Mouse (Mus musculus): ENCODE results near the gene Foxp1.

The Foxp1 gene

DNA sequence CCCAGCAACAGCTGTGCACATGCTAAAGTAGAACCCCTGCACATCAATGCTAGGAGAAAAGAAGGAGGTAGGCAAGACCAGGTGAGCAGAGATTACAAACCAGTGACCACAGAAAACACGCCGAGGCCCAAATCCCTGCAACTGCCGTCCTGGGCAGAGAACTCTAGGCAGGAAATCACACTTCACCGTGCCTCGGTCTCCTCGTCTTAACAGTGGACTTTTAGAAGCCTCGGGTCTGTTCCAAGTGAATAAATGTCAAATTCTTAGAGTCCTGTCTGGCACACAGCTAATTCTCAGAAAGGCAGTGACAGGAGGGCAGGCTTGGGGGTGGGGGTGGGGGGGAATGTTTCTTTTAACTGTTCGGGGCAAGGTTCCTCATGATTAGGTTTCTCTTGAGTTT is 220.6 kb downstream of the Foxp1 start:
- DNase-seq (ENCODE audit: extremely low read depth, insufficient read length, low spot score) = no peak

DNA sequence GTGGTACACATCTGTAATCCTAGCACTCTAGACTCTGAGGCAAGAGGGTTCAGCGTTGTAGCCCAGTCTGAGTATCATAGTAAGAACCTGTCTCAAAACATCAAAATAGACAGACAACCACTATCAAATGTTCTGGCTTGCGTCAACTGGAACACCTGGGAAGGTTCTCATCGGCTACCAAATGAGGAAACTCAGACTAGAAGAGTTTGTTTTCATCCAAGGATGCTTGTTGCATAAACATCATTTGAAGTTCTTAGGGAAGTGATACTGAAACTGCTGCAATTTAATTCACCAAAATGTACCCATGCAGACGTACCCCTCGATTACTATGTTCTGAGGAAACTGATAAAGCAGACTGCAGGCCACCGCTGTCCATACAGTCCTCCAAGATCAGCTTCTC is 222.3 kb downstream of the Foxp1 start:
- no peak for DNase-seq (ENCODE audit: extremely low read depth, insufficient read length, low spot score)

DNA sequence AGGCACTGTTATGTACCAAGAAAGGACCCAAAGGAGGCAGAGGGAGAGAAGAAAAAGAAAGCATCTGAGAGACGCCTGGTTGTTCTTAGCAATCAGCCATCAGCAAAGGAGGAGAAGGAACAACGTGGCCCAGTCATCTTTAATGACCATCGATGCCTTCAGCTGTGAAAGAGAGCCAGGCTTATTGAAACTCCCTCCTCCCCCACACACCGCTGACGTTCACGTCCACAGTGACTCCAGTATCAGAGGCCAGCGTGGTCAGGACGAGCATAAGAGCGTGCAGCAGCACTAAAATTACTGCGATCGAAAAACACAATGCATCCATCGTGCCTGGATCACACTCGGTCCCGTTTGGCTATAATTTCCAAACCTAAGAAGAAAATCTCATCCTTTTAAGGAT is 223.3 kb downstream of the Foxp1 start:
- no peak for DNase-seq (ENCODE audit: extremely low read depth, insufficient read length, low spot score)

DNA sequence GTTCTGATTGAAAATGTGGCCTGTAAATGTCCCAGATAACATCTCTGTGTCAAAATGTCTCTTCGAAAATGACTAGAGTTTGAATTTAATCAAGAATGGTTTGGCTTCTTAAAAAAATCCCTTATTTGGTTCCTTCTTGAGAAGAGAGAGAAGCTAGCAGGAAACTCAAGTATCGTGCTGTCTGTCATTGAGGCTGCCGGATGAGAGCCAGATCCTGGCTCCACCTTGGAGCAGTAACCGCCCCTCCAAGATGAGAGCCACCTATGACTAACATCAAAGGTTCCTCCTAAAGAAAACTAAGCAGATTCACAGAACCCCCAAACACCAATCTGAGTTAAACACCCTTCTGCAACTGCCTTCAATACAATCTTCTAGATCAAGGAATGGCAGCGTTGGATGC is 225.0 kb downstream of the Foxp1 start:
- no peak for DNase-seq (ENCODE audit: extremely low read depth, insufficient read length, low spot score)

DNA sequence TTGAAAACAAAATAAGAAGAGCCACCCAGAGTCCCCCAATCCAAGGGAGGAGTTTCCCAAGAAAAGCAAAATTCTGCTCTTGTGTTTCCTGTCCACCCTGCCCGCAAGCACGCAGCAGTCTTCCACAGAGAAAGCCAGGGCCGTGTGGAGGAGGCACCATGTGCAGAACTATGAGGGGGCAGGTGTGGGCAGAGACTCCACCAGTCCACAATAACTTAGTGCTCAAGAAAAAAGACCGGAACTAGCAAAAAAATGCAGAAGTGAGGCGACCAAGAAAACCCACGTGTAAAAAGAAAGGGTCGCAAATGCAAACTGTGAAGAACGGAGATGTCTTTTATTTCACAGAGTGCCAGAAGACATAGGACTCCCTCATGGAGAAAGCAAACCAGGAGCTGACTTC is 227.0 kb downstream of the Foxp1 start:
- DNase-seq (ENCODE audit: extremely low read depth, insufficient read length, low spot score) = no peak

DNA sequence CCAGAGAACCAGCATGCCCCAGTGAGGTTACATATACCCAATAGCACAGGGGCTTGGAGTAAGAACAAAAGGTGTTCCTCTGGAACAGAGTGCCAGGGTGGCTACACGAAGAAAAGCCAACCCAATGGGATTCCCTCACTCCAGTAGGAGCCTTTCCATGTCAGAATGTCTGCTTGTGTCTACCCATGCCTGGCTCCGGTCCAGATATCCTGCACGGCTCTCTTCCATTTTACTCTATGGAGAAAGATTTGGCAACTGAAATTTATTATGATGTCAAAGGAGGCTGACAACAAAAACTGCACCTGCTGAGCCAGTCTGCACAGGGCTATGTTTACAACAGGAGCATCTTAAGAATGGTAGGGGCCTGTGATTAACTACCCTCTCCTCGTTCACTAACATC is 233.3 kb downstream of the Foxp1 start:
- DNase-seq (ENCODE audit: extremely low read depth, insufficient read length, low spot score) = no peak

DNA sequence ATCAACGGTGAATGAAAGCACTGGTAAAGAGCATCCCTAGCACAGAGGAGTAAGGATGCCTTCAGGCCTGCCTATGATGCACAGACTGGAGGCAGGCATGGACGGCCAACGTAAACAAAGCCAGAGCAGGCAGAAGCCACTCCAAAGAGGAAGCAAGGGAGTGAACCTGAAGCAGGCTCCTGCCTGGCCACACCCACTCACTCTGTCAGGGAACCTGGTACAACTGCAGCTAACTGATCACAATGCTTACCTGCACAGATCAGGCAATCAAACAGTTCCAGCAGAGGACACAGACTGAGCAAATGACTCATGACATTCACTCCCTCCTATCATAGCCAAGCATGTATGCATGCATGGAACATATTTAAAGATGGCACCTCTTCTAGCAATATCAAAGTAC is 237.5 kb downstream of the Foxp1 start:
- DNase-seq (ENCODE audit: extremely low read depth, insufficient read length, low spot score) = no peak

DNA sequence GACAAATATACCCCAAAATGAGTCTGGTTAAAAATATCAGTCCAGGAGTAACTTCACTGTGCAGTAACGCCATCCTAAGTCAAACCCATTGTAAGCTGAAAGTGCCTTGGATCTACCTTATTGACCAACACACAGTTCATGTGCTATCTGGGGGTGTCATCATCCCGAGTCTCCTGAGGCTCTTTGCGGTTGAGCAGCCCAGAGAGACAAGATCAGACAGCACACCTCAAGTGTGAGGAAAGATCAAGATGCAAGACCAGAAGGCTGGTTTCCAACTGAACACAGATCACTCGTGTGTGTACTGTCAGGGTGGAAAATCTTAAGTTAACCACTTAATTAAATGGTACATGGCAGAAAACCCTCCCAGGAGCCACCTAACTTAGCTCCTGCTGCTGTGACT is 238.5 kb downstream of the Foxp1 start:
- DNase-seq (ENCODE audit: extremely low read depth, insufficient read length, low spot score) = no peak

DNA sequence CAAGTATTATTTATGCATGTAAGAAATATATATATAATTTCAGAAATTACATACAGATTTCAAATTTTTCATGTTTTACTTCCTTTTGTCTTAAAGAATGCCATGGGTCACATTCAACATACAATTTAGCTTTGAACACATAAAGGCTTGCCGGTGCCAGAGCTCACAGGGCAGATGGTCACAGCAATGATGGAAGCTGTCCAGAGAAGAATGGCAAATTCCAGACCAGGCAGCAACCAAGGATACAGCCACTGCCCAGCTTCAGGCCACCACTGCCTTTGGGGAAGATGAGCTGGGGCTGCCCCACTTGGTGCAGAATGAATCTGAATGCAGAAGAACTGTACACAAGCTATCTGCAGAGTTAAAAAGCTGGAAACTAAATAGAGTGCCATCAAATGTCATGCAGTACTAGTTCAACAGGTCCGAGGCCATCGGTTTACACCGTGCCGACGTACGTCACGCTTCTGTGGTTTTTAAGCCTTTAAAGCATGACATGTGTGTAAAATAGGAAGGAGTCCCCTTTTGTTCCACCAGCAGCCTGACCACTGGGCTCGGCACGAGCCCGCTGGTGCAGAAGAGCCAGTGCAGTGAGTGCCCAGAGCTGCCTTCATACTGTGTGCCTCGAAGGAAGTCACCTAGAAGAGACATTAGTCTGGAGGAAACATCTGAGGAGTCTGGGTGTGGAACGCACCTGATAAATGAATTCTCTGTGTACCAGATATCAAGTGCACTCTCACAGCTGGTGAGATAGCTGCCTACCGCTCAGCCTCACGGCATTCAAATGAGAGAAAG is 239.5 kb downstream of the Foxp1 start:
- DNase-seq (ENCODE audit: extremely low read depth, insufficient read length, low spot score) = no peak

DNA sequence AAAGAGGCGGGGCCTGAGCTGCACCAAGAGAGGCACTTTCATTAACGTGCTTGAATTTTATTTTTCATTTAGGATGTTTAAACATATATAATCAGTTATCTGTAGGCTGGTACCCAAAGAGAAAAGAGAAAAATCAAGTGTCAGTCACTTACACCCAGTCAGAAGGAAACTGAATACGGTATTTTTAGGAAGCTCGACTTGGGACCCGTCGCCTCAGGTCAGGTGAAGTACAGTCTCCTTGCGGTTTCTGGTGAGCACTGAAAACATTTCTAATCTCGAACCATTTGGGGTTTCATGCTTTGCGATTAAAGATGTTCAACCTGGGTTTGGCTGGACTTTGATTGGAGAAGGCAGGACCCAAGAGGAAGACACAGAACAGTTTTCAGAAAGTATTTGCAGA is 241.1 kb downstream of the Foxp1 start:
- DNase-seq (ENCODE audit: extremely low read depth, insufficient read length, low spot score) = no peak

DNA sequence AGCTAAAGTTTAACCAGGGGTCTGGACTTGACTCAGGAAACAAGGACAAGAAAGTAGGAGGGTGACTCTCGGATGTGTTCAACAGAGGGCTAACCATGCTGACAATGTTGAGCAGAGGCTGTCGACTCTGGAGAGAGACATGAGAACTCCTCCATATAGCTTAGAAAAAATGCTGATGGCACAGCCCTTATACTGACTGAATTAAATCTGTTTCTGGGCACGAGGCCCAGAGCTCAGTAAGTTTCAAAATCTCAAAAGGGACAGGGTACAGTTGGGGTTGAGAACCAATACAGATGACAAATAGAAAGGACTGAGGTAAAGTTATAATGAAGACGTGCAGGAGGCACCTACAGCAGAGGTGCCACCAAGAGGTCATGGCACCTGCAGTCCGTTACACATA is 241.9 kb downstream of the Foxp1 start:
- no peak for DNase-seq (ENCODE audit: extremely low read depth, insufficient read length, low spot score)

DNA sequence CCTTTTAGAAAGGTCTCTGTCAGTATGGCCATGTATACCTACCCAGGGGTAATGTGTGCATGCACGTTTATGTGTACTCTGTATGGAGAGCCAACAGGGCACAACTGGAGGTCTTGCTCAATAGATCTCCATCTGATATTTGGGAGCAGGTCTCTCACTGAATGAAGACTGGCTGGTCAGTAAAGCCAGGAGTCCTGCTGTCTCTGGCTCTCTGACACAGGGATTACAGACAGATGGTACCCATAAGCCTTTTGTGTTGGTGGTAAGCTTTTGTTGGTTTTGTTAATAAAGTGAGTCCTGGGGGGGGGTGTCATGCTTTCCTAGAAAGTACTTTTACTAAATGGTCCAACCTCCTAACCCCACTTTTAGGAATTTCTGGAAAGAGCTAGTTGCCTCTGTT is 245.3 kb downstream of the Foxp1 start:
- no peak for DNase-seq (ENCODE audit: extremely low read depth, insufficient read length, low spot score)

DNA sequence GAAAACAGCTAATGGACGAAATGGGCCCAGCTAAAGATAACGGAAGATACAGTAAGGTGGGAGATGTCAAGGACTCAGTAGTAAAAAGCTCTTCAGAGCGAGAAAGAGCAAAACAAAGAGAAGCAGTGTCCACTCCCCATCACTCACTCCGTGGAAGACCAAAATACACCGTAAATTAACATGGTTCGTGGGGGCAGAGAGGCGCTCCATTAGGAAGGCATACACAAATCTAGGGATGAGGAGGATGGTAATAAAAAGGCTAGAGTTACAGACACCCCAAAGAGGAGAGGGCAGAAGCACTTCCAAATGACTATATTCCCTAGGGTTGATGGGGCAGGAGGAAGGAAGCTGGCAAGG is 246.2 kb downstream of the Foxp1 start:
- no peak for DNase-seq (ENCODE audit: extremely low read depth, insufficient read length, low spot score)

DNA sequence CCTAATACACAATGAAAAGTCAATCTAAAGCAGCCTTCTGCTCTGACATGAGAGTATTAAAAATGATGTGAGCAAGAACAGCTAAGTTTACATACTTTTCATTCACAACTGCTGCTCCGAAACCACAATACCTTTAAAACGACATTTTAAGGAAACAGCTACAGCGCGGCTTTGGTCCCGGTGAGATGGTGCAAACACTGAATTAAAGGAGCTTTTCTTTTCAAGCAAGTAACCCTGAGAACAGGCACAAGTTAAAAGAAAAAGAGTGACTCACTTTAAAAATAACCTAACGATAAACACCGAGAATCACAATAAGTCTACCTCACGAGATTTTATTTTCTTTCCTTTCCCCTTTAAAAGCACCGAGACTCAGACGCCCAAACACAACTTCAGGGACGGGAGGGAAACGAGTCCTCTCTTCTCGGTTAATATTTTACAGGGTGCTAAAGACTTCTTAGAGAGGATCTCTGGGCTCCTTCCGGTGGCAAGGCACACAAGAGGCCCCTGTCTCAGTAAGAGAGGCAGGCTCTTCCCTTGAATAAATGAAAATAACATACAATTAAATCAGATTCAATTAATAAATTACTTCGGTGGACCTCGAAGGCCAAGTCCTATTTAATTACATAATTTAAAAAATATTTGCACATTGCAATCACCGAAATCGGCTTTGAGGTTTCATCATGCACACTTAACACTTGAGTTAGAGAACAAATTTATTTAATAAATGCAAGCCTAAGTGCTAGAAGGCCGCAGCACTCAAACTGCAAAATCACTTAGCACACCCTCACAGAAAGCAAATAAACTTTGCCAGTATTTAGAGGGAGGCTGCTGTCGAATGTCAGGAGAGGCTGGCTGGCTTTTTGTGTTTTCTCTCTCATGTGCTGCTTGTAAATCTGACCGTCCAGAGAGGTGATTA is 246.9 kb downstream of the Foxp1 start:
- DNase-seq (ENCODE audit: extremely low read depth, insufficient read length, low spot score) = no peak

DNA sequence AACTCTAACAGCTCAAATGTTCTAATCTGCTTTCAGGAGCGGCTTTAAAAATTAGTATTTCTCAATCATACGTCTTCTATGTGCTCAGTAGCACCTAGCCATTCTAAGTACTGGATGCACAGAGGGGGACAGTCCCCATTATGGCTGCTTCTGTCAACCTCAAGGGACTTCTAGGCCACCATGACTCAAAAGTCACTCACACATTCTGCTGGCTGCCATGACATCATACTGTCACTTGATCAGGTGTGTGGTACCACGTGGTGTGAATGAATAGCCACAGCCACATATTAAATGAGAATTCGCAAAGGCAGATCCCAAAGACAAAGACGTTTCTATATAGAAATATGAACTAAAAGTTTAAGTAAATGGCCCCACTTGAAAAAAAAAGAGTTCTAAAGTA is 247.9 kb downstream of the Foxp1 start:
- DNase-seq (ENCODE audit: extremely low read depth, insufficient read length, low spot score) = no peak

DNA sequence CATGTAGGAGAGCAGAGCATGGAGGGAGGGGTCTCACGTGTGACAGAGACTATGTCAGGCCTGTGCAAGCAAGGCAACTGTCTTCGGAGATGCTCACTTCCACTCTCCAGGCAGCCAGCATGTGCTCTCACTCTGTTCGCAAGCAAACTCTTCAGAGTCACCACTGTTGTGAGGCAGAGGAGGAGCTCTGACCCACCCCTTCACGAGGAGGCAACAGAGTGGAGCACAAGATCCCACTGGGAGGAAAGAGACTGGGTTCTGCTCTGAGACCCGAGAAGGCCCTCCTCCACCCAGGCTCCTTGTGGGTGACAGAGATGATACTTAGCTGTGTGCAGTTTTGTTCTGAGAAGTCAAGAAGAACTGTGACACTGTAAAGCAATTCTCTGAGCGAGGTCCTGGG is 248.3 kb downstream of the Foxp1 start:
- DNase-seq (ENCODE audit: extremely low read depth, insufficient read length, low spot score) = no peak

DNA sequence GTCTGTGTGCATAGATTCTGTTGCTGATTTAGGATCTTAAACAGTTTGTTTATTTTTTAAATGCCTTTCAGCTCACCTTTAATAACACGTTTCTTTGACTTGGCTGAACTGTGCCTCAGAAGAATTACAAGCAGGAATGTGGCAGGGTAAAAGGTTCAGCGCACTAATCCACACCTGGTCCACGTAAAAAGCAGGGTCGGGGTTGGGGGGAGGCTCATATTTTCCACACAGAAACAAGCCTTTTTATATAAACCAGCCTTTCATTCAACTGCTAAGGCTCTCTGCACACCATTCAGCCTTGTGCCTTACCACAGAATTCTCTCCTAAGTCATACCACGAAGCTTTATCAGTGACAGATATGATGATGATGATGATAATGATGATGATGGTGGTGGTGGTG is 249.3 kb downstream of the Foxp1 start:
- DNase-seq (ENCODE audit: extremely low read depth, insufficient read length, low spot score) = no peak

DNA sequence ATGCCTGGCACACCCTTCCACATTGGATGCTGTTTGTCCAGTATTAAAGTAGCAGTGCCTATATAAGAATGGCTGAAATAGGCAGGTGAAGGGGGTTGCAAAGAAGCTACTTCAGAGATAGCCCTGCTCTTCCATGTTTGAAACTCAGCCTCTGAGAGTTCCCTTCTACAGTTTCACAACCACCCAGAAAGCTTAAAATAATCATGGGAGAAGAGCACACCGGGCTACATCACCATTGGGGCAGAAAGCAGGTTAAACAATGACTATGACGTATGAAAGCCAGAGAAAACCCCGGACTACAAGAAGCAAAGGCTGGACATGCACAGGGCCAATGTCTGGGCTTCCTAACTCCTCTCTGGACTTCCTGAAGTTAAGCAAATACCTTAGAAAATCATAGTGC is 250.3 kb downstream of the Foxp1 start:
- no peak for DNase-seq (ENCODE audit: extremely low read depth, insufficient read length, low spot score)

DNA sequence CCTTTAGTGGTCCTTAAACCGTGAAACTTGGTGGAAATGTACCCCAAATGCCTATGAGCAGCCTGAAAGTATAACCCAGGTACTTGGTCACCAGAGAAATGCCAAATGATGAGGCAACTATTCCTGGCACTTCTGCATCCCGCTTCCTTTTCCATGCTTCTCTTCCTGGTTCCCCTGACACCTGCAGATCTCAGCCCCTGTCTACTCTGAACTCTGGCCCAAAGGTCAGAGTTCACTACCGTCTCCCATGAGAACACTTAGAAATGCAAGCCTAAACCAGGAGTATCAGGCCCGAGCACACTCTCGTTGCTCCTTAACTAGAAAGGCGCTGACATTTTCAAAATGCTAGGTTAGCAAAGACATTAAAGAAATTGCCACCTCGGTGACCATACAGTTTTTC is 250.8 kb downstream of the Foxp1 start:
- DNase-seq (ENCODE audit: extremely low read depth, insufficient read length, low spot score) = no peak

DNA sequence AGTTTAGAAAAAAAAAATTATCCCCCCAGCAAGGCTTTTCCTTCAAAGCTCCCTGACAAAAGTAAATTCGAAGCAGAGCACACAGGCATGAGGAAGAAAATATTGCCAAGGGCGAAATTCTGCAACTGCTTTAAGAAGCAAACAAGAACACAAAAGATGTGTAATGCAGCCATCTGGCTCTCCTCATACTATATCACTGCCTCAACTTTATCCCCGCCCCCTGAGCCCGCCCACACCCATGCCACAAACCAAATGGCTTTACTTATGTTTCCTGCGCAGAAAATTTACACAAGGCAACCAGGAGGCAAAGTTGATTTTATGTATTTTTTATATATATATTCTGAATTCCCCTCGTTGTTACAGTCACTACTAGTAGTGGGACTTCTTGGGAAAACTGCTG is 252.6 kb downstream of the Foxp1 start:
- DNase-seq (ENCODE audit: extremely low read depth, insufficient read length, low spot score) = no peak

DNA sequence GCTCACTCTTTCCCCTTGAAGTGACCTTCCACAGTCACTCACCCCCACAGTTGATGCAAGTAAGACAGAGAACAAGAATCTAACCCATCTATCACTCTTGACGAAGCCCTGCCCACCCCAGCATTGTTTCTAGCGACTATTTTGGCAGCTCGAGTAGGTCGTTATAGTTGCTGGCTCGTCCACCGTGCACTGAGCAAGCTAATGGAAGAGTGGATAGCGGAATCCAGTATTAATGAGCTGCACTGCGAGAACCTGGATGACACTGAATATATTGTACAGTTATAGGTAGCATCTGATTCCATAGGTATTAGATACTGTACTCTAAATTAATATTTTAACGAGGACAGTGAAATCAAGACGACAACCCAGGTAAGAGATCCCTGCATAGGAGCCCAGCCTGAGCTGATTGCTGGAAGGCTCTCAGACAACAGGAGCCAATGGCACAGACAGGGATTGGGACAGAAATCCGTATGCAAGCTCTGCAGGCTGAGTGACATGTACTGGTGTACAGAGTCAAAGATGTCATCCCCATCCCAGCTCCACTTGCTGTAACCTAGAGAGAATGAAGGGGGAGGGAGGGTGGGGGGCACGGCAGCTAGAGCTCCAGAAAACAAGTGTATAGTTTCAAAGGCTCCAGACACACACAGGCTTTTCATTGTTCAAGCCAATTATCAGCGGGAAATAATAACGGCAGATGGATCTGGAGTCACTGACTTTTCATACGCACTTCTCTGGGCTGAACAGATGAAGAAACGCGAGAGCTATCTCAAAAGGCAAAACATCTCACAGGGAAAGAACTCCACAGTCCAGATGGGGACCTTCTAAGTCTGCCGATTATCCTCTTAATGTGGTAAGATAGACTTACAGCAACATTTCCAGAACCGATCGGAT is 254.1 kb downstream of the Foxp1 start:
- no peak for DNase-seq (ENCODE audit: extremely low read depth, insufficient read length, low spot score)
